Mouse (Mus musculus): ENCODE measurements around the gene Mau2. TPM values are rescaled to one million over a fixed set of nuclear protein-coding genes. Genes with fewer than 3 reads are reported as not detected.
"Not testable (repeated sequence)": the region's sequence is repeated elsewhere in the genome, so short reads cannot be mapped to it uniquely, and the experiment has no call there.

The Mau2 gene
- total RNA-seq, 2 experiments from 2014 or later: 53.8 to 56.2 TPM

DNA sequence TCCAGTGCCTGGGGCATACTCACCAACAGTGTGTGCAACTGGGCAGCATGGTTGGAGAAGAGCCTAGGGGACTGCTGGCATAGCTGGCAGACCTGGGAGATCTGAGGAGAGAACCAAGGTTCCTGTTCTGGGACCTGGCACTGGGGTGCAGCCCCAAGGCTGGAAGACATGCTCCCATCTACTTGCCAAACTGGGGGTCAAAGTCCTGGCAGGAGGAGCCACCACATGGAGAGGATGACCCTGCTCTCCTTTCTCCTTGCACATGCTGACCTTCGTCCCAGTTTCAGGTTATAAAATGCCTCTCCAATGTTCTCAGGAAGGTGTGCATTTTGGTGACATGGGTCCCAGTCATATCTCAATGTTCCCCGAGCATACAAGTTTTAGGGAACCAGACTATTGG, 16.4 kb downstream of the Mau2 start:
- no peak for DNase-seq

DNA sequence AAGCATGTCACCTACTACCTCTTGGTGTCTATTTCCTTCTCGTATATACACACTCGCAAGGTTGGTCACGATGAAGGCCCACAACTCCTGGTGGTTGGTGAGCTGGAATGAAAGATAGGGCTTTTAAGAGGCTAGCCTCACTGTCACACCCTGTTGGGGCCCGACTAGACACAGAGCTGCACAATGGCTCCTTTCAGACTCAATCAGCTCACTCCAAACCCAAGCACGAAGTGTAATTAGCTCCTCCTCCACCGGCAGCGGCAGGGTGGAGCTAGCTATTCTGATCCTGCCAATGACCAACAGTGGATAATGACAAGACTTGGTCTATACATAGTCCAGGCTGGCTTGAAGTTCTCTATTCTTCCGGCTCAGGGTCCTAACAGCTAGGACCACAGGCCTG, 18.9 kb downstream of the Mau2 start:
- DNase-seq: no peak

DNA sequence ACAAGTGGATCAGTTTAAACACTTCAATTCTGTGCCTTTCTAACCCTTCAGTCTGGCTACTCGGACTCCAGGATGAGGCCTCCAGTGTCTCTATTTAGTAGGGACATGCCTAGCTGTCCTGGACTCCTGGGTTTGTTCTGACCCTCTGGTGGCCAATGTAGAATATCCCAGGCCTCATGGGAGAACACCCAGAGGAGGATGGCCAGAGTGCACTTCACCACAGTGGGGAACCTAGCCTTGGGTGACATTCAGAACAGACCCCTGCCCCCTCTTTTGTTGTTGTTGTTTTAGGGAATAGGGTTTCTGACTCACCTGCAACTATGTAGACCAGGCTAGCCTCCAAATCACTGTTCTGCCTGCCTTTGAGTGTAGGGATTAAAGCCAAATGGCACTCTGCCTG, 27.5 kb downstream of the Mau2 start:
- DNase-seq: no peak

DNA sequence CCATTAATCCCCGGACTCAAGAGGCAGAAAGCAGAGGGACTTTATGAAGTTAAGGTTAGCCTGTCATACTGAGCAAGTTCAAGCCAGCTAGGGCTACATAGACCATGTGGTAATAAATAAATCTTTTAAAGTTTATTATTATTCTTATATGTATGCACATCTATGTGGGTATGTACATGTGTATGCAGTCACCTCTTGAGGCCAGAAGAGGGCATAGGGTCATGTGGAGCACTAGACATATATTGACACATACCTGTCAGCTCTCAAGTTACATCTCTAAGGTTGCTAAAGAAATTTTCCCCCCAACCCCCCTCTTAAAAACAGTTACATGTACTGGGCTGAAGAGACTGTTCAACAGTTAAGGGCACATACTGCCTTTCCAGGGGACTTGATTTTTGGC, 29.8 kb downstream of the Mau2 start:
- no peak for DNase-seq

DNA sequence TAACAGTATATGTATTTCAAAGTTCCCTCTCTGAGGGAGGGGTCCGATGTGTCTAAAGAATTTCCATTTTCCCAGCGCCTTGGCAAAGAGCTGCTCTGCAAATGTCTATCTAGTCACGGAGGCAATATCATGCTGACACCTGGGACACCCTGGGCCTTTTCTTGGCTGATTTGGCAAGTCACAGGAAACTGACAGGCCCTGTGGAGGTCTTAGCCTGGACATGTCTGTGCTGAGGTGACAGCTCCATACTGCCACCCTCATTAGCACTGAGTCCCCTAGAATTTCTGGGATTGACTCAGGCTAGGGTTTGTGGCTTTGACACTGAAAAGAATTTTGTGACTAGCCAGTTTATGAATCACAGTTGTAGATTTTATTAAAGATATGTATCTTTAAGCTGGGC, 30.2 kb downstream of the Mau2 start:
- DNase-seq: no peak

DNA sequence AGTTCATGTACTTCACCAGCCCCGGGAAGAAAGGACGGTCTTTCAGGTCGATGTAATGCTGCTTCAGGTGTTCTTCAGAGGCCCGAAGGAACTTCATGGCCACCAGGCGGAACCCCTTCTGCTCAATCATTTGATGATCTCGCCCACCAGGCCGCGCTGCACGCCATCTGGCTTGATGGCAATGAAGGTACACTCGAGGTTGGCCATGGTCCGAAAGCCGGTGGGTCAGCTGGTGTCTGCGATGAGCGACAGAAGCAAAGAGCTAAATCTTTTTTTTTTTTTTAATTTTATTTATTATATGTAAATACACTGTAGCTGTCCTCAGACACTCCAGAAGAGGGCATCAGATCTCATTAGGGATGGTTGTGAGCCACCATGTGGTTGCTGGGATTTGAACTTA, 31.7 kb downstream of the Mau2 start:
- DNase-seq: not testable (repeated sequence)

DNA sequence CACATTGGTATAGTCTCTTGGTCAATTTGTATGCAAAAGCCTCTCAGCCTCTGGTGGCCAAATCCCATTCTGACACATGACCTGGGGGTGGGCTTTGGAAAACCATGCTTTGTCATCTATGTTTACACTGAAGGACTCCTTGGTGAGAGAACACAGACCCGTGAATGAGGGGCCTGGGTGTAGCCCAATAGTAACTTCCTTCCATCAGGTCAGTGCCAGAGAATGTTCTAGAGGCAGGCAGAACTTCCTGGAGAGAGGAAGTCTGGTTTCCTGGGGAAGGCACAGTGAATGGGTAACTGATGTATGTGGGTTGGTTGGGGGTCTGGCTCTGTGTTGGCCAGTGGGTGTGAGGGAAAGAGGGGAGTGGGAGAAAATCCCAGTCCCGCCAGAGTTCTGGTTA, 37.4 kb downstream of the Mau2 start:
- no peak for DNase-seq

DNA sequence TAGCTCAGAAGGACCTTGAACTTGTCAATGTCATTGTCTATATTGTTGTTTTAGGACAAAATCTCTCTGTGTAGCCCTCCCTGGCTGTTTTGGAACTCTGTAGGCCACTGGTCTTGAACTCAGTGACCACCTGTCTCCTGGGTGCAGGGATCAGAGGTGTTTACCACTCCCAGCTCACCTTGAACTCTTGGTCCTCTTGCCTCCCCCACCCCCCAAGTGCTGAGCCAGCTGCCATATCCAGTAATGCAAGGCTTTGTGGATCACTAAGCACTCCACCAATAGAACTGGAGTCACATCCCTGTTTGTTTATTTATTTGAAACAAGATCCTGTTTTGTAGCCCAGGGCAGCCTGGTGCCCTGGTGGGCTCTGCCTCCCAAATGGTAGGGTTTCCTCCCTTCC, 38.2 kb downstream of the Mau2 start:
- DNase-seq: no peak

DNA sequence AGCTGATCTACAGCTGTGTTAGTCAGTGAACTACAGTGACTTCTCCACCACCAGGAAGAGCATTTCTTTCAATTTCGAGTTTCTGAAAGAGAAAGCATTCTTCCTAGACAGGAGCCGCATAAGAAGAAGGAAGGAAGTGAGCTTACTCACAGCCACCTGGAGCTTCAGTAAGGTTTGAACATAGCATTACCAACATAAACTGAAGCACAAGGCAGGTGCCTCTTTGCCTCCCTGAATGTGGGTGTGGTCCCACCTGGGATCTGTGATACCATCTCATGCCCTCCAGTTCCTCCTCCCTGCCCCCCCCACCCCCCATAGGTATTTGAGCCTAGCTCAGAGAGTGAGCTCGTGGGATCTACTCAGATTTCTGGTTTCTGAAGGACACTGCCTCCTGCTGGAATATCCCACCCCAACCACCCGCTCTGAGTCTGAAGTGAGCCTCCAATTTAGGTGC, 39.3 kb downstream of the Mau2 start:
- DNase-seq: no peak

DNA sequence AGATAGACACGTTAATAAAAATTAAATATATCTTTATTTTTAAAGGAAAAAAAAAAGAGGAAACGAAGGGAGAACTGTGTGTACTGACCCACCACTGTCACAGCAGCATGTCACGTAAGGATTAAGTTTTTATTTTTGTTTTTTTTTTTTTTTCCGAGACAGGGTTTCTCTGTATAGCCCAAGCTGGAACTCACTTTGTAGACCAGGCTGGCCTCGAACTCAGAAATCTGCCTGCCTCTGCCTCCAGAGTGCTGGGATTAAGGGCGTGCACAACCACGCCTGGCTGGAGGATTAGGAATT, 40.7 kb downstream of the Mau2 start:
- not testable (repeated sequence) for DNase-seq

DNA sequence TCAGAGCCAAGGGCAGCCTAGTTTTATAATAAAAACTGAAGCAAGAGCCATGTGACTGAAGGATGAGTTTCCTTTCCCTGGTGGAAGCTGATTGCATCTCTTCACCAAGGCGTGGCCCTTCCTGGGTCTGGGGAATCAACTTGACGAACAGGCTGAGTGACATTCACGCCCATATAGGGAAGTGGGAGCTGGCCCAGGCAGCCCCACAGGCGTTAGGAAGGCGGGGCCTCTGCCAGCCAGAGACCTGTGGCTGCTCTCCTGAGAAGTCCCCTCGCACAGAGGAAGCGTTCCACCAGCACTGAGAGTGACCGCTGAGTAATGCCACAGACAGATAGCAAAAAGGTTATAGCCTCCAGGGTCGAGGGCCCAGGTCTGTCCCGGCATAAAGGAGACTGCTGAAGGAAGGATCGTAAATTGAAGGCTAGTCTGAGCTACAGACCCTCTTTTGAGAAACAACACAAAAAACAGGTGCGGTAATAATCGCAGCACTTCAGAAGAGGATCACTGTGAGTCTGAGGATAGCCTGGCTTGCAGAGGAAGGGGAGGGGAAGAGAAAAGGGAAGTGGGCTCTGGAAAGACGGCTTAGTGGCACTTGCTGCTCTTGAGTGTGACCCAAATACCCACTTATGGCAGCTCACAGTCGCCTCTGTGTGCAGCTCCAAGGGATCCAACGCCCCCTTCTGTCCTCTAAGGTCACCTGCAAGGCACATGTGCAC, 41.2 kb downstream of the Mau2 start:
- DNase-seq: peak; percentile 64

DNA sequence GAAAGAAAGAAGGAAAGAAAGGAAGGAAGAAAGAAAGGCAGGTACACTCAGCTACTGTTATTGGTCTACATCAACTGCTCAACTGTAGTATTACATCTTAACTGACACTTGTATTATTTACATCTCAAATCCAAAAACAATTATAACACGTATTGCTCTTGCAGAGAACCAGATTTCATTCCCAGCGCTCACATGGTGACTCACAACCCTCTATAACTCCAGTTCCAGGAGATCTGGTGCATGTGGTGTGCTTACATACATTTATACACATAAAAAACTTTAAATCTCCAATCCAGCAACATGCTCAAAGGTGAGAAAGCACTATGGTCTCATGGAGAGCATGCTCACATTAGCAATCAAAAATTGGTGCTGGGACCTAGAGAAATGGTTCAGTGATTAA, 42.3 kb downstream of the Mau2 start:
- DNase-seq: no peak

DNA sequence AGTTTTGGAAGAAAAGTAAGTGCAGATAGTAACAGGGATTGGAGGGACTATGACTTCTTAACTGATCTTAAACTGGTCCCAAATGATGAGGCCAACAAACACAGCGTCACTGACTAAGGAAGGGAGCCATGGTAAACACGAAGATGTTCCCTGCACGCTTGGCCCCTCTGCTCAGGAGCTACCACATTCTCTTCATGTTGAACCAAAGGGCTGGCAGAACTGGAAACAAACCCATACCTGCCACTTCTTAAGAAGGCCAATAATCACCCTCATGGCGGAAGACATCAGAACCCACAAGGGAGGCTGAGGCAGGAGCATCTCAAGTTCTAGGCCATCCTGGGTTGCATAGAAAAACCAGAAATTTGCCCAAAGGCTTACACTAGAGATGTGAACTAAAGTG, 43.3 kb downstream of the Mau2 start:
- DNase-seq: no peak

DNA sequence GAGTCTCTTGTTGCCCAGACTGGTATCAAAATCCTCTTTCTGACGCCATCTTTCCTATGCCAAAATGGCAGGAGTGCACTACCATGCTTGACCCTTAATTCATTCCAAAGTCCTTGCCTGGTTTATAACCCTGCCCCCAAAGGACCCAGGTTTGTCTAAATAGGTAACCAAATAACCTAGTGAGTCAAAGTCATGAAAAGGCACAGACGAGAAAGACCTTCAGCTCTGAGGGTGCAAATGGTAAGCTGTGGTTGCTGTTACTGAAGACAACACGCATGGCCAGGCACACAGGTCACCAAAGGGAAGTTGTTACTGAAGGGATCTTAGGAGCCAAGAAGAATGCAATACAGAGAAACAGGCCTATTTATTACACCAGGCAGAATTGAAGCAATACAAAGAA, 43.8 kb downstream of the Mau2 start:
- DNase-seq: no peak

DNA sequence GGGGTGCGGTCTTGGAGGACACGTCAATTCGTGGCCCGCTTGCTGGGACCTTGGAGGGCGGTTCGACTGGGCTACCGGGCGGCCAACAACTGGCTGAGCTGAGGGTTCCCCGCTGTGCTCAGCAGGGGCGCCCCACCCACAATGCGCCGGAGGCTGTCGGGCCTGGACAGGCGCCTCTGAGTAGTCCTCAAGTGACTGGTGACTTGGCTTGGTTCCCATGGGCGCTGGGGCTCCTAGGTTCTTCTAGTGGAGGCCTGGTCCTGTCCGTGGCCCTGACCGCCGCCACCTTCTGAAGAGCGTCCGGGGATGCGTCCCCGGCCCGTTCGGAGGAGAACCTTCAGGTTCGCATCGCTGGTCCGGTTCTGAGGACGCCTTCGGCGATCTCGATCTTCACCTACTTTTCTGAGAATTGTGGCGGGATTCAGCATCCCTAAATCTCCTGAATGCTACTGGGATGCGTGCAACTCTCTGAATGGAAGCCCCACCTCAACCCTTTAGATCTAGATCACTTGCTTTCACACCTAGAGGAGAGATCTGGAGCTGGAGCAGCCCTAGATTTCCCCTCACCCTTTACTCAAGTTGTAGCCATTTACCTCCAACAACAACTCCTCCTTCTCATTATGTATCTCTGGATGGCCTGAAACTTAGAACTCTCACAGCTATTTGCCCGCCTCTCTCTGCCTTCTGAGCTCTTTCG, 45.8 kb downstream of the Mau2 start:
- no peak for DNase-seq

DNA sequence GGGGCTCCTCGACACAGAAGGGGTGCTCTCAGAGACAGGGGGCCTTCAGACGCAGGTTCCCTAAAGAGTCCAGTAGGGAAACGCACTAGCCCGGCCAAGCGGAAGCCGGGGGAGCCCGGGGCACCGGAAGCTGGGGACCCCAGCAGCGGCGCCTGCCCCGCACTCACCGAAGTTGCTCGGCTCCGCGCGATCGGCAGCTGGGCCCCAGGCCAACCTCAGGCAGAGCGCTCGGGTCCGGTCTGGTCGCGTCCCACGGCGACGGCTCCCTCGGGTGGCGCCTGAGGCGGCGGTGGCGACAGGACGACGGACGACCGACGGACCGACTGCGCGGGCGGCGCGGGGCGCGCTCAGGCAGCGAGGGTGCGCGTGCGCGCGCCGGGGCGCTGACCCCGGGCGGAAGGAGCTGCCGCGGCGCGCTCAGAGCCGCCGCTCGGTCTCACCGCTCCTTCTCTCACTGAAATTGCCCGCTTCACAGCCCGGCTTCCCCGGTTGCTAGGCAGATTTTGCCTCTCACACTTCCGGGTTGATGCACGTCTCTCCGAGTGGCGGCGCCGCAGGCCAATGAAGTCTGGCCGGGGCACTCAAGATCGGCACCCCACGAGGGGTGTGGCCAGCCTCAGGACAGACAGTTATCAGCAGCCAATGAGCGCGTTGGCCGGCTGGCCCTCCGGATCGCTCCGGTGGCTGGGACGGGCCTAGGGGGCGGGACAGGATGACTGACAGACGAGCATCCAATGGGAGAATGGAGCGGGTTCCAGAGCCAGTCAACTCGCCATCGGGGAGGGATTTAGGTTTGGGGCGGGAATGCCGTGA, 46.6 kb downstream of the Mau2 start, which contains the start of gene Gatad2a:
Gatad2a (minus strand) TSS at position 609 of the 813 bp plus-strand sequence.
- DNase-seq: peak; percentile 100

DNA sequence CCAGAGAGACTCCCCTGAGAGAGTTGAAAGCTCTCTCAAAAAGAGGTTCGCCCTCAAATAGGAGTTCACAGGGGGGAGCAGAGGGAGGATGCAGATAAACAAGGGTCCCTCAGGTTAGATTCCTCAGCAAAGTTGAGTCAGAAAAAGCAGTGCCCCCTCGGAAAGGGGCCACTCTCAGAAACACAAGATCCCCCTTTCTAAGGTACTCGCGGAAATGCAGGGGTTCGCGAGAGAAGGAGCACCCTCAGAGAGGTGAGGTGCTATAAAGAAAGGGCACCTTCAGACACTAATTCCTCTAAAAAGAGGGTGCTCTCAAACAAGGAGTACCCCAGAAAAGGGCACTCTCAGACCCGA, 47.1 kb downstream of the Mau2 start:
- DNase-seq: no peak

DNA sequence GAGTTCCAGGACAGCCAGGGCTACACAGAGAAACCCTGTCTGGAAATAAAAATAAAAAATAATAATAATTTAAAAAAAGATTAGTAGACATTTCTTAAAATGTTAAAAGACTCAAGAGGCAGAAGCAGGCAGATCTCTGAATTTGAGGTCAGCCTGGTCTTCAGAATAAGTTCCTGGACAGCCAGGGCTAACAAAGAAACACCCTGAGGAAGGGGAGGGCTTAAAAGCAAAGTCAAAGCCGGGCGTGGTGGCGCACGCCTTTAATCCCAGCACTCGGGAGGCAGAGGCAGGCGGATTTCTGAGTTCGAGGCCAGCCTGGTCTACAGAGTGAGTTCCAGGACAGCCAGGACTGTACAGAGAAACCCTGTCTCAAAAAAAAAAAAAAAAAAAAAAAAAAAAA, 53.6 kb downstream of the Mau2 start:
- DNase-seq: not testable (repeated sequence)

DNA sequence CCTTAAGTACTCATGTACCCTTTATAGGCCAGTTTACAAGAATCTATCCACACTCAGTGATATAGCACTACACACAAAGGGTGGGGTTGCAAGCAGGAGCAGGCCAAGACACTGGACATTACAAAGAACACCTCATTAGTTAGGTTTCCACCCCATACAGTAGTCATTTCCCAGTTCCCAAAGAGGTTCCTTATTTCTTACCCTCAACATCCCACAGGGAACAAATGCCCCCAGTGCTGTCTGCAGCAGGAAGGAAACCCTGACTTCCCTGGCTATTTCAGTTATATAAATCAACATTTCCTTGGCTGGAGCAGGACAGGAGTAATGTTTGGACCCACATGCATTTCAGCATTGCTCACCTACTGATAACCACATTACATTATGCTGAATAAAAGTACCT, 54.8 kb downstream of the Mau2 start:
- no peak for DNase-seq

DNA sequence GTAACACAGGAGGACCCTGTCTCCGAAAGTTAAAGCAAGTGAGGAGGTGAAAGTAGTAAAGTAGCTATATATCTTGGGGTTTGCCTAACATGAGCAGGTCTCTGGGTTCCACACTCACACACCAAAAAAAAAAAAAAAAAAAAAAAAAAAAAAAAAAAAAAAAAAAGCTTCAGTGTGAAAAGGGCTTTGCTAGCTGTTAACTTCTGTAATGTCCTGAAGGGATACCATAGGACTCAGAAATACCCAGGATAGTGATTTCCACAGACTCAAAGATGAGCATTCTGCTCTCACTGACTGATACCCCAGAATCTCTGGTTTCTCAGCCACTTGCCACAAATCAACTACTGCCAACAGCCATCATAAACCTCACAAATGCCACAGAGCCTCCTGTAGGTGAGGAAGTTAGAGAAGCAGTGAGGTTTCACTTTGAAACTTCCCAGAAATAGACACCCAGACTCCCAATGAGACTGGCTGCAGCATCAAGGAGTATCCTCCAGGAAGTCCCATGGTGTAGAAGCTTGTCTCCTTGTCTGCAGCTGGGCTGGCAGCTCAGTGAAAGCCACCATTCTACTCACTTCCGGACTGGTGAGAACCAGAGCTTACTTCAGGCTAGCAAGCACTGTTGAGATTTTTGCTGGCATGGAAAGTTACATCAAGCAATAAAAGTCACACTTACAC, 57.5 kb downstream of the Mau2 start:
- DNase-seq: no peak

DNA sequence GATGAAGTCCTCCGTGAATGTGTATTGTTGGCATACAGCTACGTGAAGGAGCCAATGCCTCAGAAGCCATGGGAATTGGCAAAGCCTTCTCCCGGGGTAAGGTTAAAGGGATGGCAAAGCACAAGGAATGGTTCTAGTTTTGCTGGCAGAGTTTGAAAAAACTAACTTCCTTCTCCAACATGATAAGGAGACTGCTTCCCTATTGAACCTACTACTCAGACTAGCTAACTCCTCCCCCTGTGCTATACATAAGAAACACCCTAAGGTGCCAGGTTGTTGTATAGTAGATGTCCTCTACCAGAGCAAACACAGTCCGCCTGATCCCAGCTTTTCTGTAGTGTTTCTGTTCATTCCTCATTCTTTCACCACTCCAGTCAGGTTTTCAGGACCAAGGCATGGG, 64.1 kb downstream of the Mau2 start:
- DNase-seq: no peak

DNA sequence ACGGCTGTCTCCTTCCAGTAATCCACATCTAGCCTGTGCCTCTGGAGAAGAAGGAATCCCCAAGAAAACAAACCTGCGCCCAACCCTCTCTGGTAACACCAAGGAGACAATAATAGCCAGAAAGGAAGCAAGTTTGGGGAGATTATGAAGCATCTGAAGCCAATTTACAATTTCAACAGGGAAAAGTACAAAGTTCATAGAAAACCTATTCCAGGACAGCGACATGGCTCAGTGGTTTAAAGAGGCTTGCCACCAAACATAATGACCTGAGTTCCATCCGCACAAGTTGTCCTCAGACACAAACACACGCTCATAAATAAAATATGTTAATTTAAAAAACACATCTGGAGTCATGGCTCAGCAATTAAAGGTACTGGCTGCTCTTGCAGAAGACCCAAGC, 67.7 kb downstream of the Mau2 start:
- no peak for DNase-seq

DNA sequence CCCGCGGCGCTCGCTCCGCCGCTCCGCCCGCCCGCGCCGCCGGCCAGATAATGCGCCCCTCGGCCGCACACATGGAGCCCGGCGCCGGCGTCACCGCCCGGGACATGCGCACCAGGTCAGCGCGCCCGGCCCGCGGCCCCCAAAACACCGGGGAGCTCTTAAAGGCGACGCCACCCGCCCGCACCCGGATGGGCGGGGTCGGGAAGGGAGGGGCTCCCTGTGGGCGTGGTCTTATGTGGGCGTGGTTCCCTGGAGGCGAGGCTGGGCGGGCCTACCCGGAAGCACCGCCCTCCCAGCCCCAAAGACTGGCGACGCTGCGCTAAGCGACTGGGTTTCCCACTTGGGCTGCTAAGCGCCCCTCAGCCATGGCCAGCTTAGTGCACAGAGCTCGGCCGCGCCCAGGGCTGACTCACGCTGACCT, 68.3 kb downstream of the Mau2 start:
- peak; percentile 99 for DNase-seq
